Mouse (Mus musculus): ENCODE results near the gene Gm5930.
"Not testable (repeated sequence)": the region's sequence is repeated elsewhere in the genome, so short reads cannot be mapped to it uniquely, and the experiment has no call there.

Gm5930 gene

GRCm38 (mm10) chr14:44338484-44338883, at the start of gene Gm5930:
Gene Gm5930 (minus strand): TSS chr14:44338584.
- DNase-seq (ENCODE audit: low read depth, low spot score): not testable (repeated sequence)

- DNase-seq (ENCODE audit: low read depth, low spot score): not testable (repeated sequence)
Observed at GRCm38 (mm10) chr14:44384233-44384632, 45.8 kb upstream of the Gm5930 start.

GRCm38 (mm10) chr14:44365057-44365456, 26.7 kb upstream of the Gm5930 start, which contains the start of gene Gm8229:
Gene Gm8229 (plus strand): TSS chr14:44365357.
- DNase-seq (ENCODE audit: low read depth, low spot score): not testable (repeated sequence)

- peak; percentile 11 for DNase-seq (ENCODE audit: low read depth, low spot score)
Observed at GRCm38 (mm10) chr14:44362301-44362700, 23.9 kb upstream of the Gm5930 start.

- DNase-seq (ENCODE audit: low read depth, low spot score): not testable (repeated sequence)
Observed at GRCm38 (mm10) chr14:44361416-44361815, 23.0 kb upstream of the Gm5930 start.

- not testable (repeated sequence) for DNase-seq (ENCODE audit: low read depth, low spot score)
Observed at GRCm38 (mm10) chr14:44312049-44312448, 26.3 kb downstream of the Gm5930 start.

GRCm38 (mm10) chr14:44285280-44285679, 53.1 kb downstream of the Gm5930 start, which contains the start of gene Gm8220:
Gene Gm8220 (plus strand): TSS chr14:44285580.
- not testable (repeated sequence) for DNase-seq (ENCODE audit: low read depth, low spot score)

All from ES-CJ7 (cell line).